Mouse (Mus musculus): ENCODE data around the gene Acer3.

DNA sequence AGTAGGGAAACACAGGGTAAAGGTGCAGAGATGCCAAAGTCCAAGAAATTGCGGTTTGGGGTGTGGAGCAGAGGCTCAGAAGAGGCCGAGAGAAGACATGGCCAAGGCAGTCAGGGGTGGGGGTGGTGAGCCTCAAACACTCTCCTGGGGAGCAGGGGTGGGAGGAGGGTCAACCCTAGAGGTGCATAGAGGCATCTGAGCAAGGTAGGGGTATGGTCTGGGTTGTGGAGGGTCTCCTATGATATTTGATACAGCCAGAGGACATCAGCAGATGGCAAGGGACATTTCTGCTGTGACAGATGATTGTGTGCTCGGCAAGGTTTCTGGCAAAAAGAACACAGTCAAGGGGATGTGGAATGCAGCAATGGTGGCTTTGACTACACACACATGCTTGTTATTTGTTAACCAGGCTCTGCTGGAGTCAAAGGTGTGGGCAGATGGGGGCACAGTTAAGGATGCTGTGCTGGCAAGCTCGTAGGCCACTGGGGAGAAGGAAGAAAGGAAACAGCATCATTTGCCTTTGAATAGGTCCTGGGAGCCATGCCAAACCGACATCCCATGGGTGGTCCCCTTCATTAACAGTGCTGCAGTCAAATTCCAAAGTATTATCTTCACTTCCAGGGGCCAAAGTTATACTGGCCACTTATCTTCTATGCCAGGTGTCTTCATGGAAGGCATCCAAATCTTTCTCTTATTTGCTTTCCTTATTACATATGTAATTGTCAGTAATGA lies 2.4 kb upstream of the Acer3 start:
- TF ChIP-seq CTCF (IDR thresholded peaks at IDR 0.05; ENCODE audit: insufficient read depth, low read depth, low read length) (no peak), POLR2A (IDR thresholded peaks at IDR 0.05; ENCODE audit: insufficient read depth, low read depth, low read length) (no peak)

All from olfactory bulb, adult 2 months (tissue).